Mouse (Mus musculus) frontal cortex, postnatal 14 days (tissue): Measurements from ENCODE around the gene Tmprss9.

Experiments
- DNase-seq, 2 experiments: peaks; one replicate each; pipeline ENCODE4 v3.0.0; 2022; ENCODE audit warnings: low spot score in 2 of 2

Gene Tmprss9

DNA sequence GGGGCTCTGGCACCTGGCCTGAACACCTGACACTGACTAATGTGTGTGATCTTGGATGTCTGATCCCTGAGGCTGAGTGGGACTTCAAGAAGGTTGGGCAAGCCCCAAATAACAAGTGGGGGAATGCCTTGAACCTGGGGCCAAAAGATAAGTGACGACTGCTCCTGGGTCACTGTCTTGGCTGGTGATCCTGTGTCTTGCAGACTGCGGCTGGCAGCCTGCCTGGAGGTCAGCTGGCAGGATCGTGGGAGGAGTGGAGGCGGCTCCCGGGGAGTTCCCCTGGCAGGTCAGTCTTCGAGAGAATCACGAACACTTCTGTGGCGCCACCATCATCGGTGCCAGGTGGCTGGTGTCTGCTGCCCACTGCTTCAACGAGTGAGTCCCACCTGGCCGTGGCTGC is 15.5 kb downstream of the Tmprss9 start:
- DNase-seq = no peak

DNA sequence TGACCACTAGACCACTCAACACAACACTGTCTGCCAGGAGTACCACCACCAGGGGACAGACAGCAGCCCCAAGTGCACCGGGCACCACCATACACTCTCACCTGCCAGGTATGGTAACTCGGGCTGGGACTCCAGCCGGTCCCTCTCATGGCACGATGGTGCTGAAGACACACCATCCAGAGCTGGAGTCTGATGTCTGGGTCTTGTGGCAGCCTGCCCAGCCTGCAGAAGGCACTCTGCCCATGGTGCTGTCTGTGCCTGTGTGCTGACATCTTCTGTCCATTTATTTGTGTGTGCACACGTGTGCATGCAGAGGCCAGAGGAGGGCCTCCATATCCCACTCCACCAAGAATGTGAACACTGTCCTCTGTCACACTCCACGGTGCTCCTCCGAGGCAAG is 23.5 kb downstream of the Tmprss9 start:
- no peak for DNase-seq

DNA sequence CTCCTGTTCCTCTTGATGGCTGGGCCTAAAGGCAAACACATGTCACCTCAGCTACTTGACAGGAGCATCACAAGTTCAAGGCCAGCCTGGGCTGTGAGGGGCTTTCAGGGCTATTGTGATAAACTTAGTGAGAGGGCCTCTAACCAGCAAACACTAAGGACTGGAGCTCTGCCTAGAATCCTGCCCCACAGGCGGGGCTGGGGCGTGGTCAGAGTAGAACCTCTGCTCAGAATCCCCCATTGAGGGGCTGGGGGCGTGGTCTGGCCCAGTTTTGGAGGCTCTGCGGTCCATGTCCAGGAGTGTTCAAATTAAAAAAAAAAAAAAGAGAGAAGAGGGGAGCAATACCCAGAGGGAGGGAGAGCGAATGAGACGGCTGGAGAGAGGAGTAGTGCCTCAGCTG is 24.0 kb downstream of the Tmprss9 start:
- no peak for DNase-seq

DNA sequence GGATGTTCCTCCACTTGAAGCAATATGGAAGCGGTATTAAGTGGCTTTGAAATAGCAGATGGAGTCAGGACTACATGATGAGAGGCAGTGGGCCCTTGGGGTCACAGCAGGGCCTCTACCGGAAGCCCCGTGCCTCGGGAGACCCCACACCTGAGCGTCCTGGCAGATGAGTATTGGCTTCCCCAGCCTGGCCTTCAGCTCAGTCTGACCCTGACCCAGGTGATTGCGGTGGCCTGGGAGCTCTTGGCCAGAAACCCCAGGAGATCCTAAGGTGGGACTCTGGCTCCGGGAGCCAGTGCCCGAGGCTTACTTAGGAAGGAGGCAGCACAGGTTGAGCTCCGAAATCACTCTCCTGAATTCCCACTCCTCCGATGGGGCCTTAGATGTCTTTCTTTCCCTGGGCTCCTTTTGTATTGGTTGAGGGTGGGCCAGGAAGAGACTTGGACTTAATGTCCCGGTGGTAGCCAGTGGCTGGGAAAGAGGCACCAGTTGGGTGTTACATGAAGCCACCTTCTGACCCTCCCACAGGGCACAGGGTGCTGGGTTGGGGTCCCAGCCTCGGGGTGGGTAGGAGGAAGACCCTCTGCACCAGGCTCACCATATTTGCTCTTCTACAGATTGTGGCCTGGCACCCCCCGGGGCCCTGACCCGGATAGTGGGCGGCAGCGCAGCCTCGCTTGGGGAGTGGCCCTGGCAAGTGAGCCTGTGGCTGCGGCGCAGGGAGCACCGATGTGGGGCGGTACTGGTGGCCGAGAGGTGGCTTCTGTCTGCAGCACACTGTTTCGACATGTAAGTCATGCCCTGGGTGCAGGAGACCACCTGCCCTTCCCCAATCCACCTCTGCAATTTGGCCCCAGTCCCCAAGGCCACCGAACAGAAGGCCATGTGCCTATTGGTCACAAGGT is 25.2 kb downstream of the Tmprss9 start:
- DNase-seq = no peak

DNA sequence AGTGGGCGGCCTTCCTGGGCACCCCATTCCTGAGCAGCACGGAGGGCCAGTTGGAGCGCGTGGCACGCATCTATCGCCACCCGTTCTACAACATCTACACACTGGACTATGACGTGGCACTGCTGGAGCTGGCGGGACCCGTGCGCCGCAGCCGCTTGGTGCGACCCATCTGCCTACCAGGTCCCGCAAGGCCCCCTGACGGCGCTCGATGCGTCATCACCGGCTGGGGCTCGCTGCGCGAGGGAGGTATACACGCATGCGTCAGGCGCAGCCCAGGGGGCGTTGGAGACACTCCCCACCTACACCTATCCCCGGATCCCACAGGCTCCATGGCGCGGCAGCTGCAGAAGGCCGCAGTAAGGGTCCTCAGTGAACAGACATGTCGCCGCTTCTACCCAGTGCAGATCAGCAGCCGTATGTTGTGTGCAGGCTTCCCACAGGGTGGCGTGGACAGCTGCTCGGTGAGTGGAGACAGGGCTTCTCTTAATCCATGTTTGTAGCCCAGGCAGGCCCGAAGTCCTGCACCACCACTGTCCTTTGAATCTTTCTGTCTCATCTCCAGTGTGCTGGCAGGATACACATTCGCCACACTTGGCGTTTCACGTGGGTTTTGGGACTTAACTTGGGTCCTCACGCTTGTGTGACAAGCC is 26.3 kb downstream of the Tmprss9 start:
- peak in 1 of 2 experiments; percentile 55 for DNase-seq

DNA sequence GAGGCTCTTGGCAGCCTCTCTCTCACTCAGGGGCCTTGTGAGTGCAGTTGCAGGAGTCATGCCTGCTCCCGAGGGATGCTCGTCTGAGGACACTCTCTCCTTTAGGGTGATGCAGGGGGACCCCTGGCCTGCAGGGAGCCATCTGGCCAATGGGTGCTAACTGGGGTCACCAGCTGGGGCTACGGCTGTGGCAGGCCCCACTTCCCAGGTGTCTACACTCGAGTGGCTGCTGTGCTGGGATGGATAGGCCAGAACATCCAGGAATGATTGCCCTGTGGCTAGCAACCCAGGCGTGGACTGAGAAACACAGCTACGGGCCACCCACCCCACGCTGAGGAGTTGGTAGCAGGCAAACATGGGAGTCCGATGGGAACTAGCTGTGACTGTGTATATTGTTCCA is 27.4 kb downstream of the Tmprss9 start:
- no peak for DNase-seq

DNA sequence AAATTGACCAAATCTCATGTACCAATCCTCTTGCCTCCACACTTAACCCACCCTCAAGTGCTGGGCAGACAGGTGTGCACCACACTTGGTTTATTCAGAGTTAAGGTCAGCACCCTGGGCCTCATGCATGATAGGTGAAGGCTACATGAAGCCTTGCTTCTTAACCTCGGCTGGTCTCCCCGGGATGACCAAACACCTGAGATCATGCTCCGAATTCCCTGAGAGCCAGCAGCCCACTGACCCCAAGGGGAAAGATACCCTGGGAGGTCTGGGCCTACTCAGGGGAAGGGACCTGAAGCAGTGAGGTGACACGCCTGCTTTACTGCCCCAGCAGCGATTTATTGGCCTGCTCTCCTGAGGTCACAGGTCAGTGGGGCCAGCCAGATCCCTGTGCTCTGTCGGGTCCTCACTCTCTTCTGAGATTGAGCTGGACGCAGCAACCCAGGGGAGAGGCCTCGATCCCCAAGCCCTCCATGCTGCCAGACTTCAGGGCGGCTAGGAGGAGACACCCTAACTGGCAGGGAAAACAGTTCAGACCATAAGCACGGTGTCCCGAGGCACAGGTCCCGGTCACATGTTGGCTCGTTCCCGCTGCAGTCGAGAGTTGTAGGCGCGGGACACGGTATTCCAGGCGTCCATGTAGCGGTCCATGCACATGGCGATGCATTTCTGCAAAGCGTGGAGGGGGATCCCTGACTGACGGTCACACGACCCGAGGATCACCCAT is 28.1 kb downstream of the Tmprss9 start:
- DNase-seq = no peak

DNA sequence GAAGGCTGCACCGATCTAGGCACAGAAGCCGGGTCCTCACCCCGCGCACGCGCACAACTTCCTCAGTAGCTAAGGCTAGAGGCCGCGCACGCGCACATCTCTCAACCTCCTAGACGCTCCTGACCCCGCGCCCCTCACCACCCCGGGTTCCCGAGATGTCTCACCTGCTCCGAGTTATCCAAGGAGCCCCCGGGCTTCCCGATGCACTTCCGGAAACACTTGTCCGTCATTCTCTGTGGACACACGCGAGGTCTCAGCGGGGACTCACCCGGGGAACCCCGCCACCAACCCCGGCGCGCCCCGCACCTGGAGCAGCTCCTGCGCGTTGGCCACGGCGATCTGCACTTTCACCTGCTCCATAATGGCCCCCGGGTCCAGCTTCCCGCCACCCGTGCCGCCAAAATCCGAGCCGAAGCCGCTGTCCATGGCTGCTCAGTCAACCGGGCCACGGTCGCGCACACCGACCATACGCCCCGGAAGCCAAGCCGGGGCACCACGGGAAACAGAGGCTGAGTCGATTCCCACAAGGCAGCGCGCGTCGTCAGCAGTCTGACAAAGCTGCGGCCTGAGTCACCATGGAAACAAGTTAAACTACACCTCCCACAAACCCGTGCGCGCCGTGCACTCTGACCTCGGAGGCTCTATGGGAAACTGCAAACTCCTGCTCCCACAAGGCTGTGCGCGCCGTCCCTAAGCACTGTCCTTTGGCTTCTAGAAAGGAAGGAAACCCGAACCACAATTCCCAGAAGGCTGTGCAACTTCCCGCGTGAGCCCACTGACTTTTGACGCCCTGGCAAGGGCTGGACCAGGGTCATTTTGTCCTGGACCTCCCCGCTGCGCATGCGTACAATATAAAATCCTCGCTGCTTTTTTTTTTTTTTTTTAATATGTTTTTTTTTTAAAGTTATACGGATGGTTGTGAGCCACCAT is 28.9 kb downstream of the Tmprss9 start, which contains the start of gene Timm13:
Timm13 (minus strand) TSS at position 652 of the 930 bp plus-strand sequence.
- DNase-seq = peak; percentile 97 to 99

DNA sequence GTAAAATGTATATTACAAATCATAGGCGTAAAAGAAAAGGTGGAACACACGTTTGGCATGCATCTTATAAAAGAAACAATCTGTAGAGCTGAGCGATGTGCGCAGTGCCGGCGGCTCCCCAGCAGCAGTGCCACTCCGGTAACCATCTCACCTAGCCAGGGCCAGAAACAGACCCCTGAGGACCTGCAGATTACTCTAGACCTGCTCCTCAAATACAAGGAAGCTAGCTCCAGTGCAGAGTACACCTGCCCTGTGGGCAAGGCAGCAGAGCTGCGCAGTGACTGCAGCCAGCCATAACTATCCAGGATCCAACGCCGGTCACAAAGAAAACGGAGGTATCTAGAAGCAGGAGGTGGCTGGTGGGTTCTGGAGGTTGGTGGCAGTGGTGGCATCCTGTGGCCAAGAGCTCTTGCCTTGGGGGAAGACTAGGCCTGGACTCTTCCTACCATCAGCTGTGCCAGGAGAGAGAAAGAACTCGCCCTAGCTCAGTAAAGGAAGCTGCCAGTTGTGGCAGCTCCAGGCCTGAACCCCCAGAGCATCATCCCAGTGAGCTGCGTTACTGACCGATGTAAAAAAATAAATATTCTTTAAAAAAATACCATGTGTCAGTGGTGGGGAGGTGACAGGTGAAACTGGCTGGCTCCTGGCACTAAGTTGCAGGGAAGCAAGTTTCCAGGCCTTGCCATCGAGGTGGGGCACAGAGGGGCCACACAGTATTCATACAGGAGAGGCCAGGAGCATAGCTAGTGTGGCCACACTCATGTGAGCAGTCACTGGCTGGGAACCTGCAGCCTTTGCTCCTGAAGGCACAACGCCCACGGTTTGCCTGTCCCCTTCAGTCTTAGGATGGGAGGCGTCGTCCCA is 30.0 kb downstream of the Tmprss9 start:
- no peak for DNase-seq

DNA sequence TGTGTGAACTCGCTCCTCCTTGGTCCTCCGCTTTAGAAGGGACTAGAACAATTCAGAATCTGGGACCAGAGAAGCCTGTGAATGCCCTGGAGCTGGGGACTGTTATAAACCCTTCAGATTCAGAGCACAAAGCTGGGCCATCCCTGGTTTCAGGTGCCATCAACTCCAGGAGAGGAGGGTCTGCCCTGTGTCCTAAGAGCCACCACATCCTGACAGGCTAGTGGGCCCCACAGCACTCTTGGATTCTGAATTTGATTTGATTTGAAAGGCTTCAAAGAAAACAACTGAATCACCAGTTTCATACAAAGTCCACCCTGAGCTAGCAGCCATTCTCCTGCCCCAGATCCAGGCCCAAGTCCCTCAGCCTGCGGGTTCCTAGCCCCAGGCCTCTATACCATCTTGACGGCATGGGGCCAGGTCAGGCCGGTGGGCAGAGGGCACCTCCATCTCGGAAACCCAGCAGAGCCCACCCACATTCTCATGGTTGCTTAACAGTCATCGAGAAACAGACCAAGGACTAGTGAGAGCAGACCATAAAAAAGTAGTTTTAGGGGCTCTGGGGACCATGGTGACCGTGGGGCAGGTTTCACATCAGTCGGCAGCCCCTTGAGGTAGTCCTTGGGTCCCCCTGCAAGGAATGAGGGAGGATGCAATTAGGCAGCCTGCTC is 30.8 kb downstream of the Tmprss9 start:
- no peak for DNase-seq

DNA sequence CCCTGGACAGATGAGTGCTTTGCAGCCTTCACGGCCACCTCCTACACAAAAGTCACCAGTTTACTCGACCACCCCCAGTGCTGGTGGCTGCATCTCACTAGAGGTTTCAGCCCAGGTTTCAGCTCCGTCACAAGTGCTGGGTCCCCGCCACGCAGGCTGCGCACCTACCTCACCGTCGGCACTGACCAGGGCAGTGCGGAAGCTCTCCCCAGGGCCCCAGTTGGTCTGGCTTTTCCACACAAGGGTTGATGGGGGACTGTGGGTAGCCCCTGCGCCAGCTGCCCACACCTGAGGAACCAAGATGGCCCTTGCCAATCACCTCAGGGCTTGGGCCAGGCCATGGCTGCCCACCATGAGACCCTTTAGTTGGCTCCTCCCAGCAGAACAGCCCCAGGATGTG is 31.6 kb downstream of the Tmprss9 start:
- no peak for DNase-seq

DNA sequence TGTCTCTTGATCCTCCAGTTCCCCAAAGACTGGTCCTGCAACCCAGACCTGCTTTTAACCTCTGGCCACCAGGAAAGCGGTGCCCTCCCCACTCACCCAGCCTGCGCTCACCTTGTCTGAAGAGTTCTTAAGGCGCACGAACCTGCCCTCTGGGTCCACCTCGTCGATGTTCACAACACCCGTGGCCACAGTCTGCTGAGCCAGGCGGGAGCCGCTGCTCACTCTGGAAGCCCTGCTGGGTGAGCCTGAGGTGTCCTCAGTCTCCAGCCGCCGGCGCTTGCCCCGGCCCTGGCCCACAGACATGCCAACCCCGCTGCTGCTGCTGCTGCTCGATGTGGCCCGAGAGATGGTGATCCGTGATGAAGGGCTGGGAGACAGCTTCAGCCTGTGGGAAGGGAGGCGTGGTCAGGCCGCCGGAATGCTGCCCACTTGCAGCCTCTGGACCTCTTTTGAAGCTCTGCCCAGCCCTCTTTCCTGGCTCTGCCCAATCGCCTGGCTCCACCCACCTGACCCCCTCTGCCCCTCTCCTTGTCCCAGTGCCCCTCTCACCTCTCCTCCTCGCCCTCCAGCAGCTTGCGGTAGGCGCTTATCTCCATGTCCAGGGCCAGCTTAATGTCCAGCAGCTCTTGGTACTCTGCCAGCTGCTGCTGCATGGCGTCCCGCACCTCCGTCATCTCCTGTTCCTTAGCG is 32.5 kb downstream of the Tmprss9 start:
- no peak for DNase-seq

DNA sequence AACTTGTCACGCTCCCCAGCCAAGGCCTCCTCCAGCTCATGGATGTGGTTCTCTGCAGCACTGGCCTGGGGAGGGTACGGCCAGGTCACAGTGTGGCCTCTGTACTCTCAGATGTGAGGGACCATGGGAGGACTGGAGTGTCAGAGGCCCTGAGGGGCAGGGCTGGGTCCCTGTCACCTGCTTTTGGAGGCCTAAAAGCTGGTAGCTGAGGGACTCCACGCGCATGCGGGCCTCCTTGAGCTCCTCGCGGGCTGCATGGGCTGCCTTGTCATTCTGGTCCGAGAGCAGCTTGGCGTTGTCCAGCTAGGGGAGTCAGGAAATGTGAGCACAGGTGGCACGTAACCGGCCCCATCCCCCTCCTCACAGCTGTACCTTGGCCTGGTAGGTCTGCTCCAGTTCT is 33.1 kb downstream of the Tmprss9 start:
- no peak for DNase-seq

DNA sequence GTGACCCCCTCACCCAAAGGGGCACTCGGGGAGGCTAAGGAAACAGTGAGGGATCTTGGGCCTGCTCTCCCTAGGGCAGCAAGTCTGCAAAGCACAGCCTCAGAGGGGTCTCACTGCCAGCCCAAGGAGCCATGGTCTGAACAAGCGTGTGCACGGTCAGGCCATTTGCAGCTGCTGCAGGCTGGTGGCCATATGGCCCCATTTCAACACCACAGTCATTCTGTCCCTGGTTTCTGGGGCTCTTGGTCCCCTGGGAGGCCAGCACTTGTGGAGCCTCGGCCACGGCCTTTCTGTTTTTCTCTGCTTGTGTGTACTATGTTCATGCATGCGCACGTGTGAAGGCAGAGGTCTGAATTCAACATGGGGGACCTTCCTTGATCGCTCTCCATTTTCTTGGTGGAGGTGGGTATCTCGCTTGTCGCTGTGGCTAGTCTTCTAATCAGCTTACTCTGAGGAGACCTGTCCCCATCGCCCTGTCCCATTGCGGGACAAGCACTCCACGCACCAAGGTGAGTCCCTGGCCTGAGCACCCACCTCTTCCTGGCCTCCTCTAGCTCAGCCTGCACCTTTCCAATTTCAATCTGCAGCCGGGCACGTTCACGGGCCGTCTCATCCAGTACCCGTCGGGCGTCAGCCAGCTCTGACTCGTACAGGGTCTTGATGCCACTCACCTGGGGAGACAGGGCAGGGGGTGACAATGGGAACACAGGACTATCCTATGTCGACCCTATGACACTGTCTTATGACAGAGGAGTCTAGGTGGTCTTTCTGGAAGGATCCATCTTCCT is 37.9 kb downstream of the Tmprss9 start:
- DNase-seq = no peak

DNA sequence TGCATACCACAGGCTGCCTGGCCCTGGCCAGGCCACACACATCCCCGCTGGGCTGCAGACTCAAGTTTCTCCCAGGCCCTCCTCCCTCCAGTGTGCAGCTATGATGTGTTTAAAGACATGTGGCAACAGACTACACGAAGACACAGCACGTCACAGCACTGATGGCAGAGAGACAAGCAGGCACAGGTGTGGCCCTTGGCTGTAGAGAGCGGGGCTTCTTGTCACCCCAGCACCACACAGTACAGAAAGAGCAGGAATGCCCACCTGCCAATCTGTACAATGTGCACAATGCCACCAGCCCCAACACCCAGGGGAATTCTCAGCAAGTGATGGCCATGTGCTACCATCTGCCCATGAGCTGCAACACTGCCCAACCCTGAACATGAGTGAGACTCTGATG is 39.7 kb downstream of the Tmprss9 start:
- DNase-seq = no peak

DNA sequence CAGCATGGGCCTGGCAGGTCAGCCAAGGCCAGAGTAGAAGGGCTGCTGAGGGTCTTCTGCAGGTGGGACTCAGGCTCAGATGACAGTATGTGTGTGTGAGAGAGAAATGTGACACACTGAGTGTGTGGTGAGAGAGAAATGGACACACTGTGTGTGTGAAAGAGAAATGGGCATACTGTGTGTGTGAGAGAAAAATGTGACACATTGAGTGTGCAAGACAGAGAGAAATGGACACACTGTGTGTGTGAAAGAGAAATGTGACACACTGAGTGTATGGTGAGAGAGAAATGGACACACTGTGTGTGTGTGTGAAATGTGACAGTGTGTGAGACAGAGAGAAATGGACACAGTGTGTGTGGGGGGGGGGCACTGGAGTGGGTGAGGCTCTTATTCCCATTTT is 40.2 kb downstream of the Tmprss9 start:
- DNase-seq = no peak

DNA sequence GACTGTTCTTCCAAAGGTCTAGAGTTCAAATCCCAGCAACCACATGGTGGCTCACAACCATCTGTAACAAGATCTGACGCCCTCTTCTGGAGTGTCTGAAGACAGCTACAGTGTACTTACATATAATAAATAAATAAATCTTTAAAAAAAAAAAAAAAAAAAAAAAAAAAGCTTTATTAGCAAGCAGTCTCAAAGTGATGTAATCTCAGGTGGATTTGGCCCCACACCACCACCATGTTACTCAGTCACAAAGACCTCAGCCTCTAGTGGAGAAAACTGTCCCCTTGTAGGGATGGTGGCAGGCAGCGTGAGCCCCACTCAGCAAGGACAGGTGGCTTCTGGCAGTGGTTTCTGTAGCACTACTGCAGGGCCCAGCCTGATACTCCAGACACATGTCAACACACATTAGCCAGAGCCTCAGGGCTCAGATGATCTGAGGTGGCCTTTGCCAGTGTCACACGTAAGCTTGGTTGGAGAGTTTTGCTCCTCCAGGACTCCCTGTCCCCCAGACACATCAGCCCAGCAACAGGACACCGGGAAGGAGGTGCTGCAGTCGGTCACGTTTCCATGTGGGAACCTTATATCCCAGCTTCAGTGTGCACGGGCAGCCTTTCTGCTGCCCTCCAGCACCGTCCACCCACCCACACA is 41.8 kb downstream of the Tmprss9 start:
- DNase-seq = no peak

DNA sequence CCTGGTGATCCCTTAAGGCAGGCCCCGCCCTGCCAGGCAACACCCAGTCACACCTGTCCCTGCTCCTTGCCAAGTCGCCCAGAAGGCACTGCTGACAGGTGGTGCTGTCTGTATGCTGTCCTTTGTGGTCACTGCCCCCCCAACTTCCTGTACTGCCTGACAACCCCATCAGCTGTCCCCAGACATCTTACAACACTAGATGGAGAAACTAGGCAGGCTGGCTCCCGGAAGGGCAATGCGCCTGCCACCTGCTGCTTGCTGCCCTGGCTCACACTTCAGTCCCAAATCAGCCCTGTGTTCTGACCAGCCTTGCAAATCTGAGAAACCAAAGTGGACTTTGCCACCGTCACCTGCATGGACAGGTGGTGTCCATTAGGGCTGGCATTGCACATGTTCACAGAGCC is 42.6 kb downstream of the Tmprss9 start:
- no peak for DNase-seq
